Mouse (Mus musculus) B cell, adult 67 days (primary cell): ENCODE results near the gene Ubd. TPM values are rescaled to one million over a fixed set of nuclear protein-coding genes. Genes with fewer than 3 reads are reported as not detected.

Experiments used
- total RNA-seq, 2 experiments: library from RNA; stranded (reverse); gene quantifications; 4 replicates each; pipeline ENCODE4 v1.2.4; 2023

Ubd gene
- total RNA-seq: not detected

DNA sequence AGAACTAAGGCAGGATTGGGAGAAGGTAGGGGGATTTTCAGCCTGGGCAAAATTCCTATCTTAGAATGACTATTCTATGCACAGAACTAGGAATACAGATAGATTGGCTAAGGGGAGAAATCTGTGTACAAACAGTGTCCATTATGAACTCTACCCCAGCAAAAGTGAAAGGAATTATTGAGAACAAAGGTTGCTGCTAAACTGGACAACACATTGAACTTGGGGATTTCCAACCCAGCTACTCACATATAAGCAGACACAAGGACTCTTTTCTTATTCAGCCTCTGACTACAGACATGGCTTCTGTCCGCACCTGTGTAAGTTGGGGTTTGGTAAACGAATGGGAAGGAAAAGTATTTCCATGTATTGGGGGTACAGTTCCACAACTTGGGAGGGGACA, at the start of gene Ubd:
Gene Ubd, plus strand, starts transcription at position 237 of the 400 bp plus-strand sequence.

DNA sequence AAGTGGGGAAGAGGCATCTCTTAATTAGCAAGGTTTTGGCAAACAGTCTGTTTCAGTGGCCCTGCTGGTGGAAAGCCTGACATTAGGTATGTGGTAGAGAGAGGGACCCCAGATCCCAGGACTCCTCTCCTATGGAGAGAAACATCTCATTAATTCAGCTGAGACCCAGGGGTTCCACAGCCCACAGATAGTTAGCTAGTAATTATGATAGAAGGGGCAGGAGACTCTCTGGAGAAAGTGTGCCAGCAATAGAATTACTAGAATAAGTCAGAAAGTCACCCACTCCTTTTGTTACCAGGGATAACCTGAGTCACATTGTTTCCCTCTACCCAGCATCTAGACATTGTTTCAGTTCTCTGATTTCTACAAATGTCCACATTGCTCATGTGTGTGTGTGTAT, 32.3 kb upstream of the Ubd start, which contains the start of gene Olfr93:
Gene Olfr93, minus strand, starts transcription at position 101 of the 400 bp plus-strand sequence.

DNA sequence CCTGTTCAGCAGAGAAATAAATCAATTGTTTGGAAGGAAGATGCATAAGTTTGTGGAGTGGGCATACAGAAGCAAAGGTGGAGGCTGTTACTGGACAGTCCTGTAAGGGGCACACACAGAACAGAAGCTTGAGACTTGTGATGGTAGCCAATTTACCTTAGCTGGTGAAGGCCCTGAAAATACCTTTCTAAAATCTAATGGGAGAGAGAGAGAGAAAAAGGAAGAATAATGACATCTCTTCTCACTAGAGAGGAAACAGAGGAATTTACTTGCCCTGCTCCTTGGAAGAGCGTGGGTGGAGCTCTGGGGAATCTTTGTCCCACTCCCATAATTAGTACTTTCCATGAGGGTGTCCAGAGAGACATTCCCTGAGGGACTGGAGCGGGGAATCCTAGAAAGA, 7.2 kb downstream of the Ubd start, which contains the start of gene Olfr94:
Gene Olfr94, minus strand, starts transcription at position 101 of the 400 bp plus-strand sequence.

DNA sequence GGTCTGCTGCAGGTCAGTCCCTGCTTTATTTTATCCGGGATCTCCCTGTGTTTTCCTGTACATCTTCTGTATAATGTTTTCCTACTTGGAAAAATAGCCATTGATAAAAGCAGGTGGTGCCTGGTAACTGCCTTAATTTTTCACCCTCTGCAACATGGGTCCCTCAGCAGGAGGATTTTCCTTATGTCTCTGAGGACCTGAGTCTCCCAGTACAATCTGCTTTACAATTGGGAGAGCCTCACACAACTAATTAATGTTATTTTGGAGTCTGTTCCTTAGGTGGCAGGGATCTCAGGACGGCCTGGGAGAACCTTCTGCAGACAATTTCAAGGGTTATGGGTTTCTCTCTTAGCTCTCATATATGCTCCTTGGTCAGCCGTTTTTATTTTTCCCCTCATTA, 19.3 kb downstream of the Ubd start, which contains the start of gene Olfr95:
Gene Olfr95, minus strand, starts transcription at position 101 of the 400 bp plus-strand sequence.

DNA sequence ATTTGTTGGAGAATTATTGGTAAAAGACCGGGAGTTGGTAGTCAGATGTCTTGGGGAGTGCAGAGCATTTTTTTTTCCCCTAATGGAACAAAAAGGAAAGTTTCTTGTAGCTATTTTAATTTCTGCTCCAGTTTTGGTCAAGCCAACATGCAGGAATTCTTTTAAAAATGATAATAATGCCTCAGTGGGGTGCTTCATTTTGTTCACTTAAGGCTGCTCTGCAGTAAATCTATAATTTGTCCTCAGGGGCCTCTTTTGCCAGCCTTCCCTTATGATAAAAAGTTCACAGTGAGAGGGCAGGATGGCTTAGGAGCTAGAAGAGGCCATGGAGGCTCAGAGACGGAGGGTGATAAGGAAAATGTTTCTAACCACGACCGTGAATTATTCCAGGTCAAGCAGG, 26.2 kb downstream of the Ubd start, which contains the start of gene Olfr96:
Gene Olfr96, plus strand, starts transcription at position 301 of the 400 bp plus-strand sequence.

DNA sequence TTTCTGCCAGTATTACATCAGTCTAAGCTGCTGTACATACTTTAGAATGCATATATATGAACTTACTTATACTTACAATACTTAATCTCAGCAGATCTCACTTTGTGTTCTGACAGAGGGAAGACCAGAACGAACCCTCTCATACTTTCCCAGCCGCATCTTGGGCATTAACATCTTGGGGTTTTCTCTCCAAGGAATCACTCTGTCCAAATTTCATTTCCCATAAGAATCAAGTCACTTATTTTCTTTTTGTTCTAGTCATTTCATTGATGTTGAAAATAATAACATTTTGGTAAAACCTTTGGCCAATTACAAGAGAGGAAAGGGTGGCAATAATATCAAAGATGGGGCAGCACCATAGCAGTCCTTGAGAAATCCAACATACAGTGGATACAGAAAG, 43.5 kb downstream of the Ubd start, which contains the start of gene Olfr97:
Gene Olfr97, minus strand, starts transcription at position 101 of the 400 bp plus-strand sequence.

Other genes with a start within 250 kb of the Ubd start
- 100 to 1,000 TPM in 1 of 2 experiments, 10 to 100 TPM in 1; 95.2 to 105 TPM for gene Ppp1r11, start 242.2 kb upstream of the Ubd start, total RNA-seq
- 10 to 100 TPM; 70.2 to 71.0 TPM for gene Znrd1, start 235.3 kb upstream of the Ubd start, total RNA-seq
- 1 to 10 TPM; 1.6 to 7.4 TPM for gene Znrd1as, start 235.3 kb upstream of the Ubd start, total RNA-seq
- gene 2410137M14Rik, start 212.7 kb upstream of the Ubd start, total RNA-seq: not detected
- not detected for gene H2-M5, start 204.4 kb upstream of the Ubd start, total RNA-seq
- gene Zfp57, start 192.7 kb upstream of the Ubd start, total RNA-seq: not detected
- not detected for gene Mog, start 170.5 kb upstream of the Ubd start, total RNA-seq
- gene Gabbr1, start 147.9 kb upstream of the Ubd start, total RNA-seq: 10 to 100 TPM; 65.4 to 88.3 TPM
- gene Olfr90, start 105.4 kb upstream of the Ubd start, total RNA-seq: under 1 TPM; 0.20 to 0.59 TPM
- gene Olfr91, start 95.6 kb upstream of the Ubd start, total RNA-seq: not detected
- not detected for gene Olfr92, start 73.8 kb upstream of the Ubd start, total RNA-seq
- gene Olfr93, start 32.4 kb upstream of the Ubd start, total RNA-seq: not detected
- not detected for gene Olfr94, start 7.1 kb downstream of the Ubd start, total RNA-seq
- not detected for gene Olfr95, start 19.2 kb downstream of the Ubd start, total RNA-seq
- gene Olfr96, start 26.3 kb downstream of the Ubd start, total RNA-seq: not detected
- not detected for gene Olfr97, start 43.4 kb downstream of the Ubd start, total RNA-seq
- not detected for gene Olfr98, start 69.9 kb downstream of the Ubd start, total RNA-seq
- 10 to 100 TPM; 49.0 to 49.1 TPM for gene H2-M3, start 76.3 kb downstream of the Ubd start, total RNA-seq
- not detected for gene Olfr99, start 89.6 kb downstream of the Ubd start, total RNA-seq
- not detected for gene Olfr101, start 110.4 kb downstream of the Ubd start, total RNA-seq
- not detected for gene Olfr102, start 123.2 kb downstream of the Ubd start, total RNA-seq
- not detected for gene Olfr103, start 145.8 kb downstream of the Ubd start, total RNA-seq
- gene Olfr104-ps, start 165.7 kb downstream of the Ubd start, total RNA-seq: not detected
- gene Olfr105-ps, start 185.1 kb downstream of the Ubd start, total RNA-seq: not detected
- not detected for gene Olfr106-ps, start 196.5 kb downstream of the Ubd start, total RNA-seq
- not detected for gene Olfr107, start 205.3 kb downstream of the Ubd start, total RNA-seq